ENCODE assay signal across 8 mouse cellular contexts in genomic region chr1:121430183-121430937, GRCm38 (mm10). TPM values are rescaled to one million over a fixed set of nuclear protein-coding genes. Genes with fewer than 3 reads are reported as not detected.
A peak's percentile ranks its signal among the peaks of the same experiment; 100 is the strongest.
DNase-seq lines count a peak whose midpoint lies in the region; ATAC-seq lines count a peak whose summit lies in the region.

No protein-coding gene starts in this region.

- no peak overlapping the region for H3K9ac ChIP-seq in kidney, embryonic 16.5 days (replicated peaks; ENCODE audit: low read length)
- 0 out of 2 replicates have a peak overlapping the region, but pooled peaks have one; percentile 15 for H3K9ac ChIP-seq in limb, embryonic 13.5 days
- H3K9ac ChIP-seq in stomach, embryonic 16.5 days (ENCODE audit: low read length), result no peak overlapping the region

- no peak for ATAC-seq in kidney, embryonic 16.5 days (ENCODE audit: low FRiP score, low TSS enrichment)
- no peak for ATAC-seq in limb, embryonic 13.5 days (ENCODE audit: low FRiP score, low read depth)
- no peak for ATAC-seq in stomach, embryonic 16.5 days (ENCODE audit: insufficient read depth, low FRiP score)

- no peaks in the 10 kb centered on the region for H3K36me3 ChIP-seq in kidney, embryonic 16.5 days (ENCODE audit: insufficient read depth, low read length)
- H3K36me3 ChIP-seq in limb, embryonic 13.5 days, result no peaks in the 10 kb centered on the region; the same call in 1 of the 2 replicates
- H3K36me3 ChIP-seq in stomach, embryonic 16.5 days (ENCODE audit: control insufficient read depth, insufficient read depth, low read length), result no peaks in the 10 kb centered on the region

- peaks cover 8% of the 10 kb centered on the region; the same call in 1 of the 2 replicates for H3K4me1 ChIP-seq in kidney, embryonic 16.5 days (ENCODE audit: insufficient read depth, low read length)
- peaks cover 13% of the 10 kb centered on the region for H3K4me1 ChIP-seq in limb, embryonic 13.5 days
- peaks cover 8% of the 10 kb centered on the region; the same call in 1 of the 2 replicates for H3K4me1 ChIP-seq in stomach, embryonic 16.5 days (ENCODE audit: control insufficient read depth, insufficient read depth, low read length)

- H3K4me2 ChIP-seq in kidney, embryonic 16.5 days (replicated peaks; ENCODE audit: low read depth, low read length), result peak overlapping the region; percentile 99
- peak overlapping the region; percentile 98 for H3K4me2 ChIP-seq in limb, embryonic 13.5 days (replicated peaks)
- peak overlapping the region; percentile 98 for H3K4me2 ChIP-seq in stomach, embryonic 16.5 days (ENCODE audit: low read depth, low read length)

- no peak overlapping the region for H3K27ac ChIP-seq in kidney, embryonic 16.5 days (ENCODE audit: low read length)
- H3K27ac ChIP-seq in limb, embryonic 13.5 days, result no peak overlapping the region
- H3K27ac ChIP-seq in stomach, embryonic 16.5 days (ENCODE audit: low read length), result no peak overlapping the region

- 21% methylated on average over 6 of the region's 6 CpGs for WGBS in kidney, embryonic 16.5 days
- WGBS in limb, embryonic 13.5 days, result 23% methylated on average over 6 of the region's 6 CpGs
- 17% methylated on average over 6 of the region's 6 CpGs for WGBS in stomach, embryonic 16.5 days

- no peak for DNase-seq in kidney, adult 18-20 months
- DNase-seq in cerebellum, adult 9-11 months, result peak; percentile 23
- DNase-seq in heart, adult 8-10 months (ENCODE audit: low spot score), result peak; percentile 24
- no peak for DNase-seq in kidney, adult 9 months
- no peak for DNase-seq in spleen, adult 18-20 months

- no peaks in the 10 kb centered on the region for H3K27me3 ChIP-seq in kidney, embryonic 16.5 days (ENCODE audit: insufficient read depth, low read length)
- H3K27me3 ChIP-seq in limb, embryonic 13.5 days, result no peaks in the 10 kb centered on the region
- H3K27me3 ChIP-seq in stomach, embryonic 16.5 days (ENCODE audit: control insufficient read depth, insufficient read depth, low read length), result no peaks in the 10 kb centered on the region

- H3K4me3 ChIP-seq in kidney, embryonic 16.5 days (ENCODE audit: low read length), result peak overlapping the region; percentile 93
- peak overlapping the region; percentile 90; the same call in 1 of the 2 replicates for H3K4me3 ChIP-seq in limb, embryonic 13.5 days
- peak overlapping the region; percentile 96 for H3K4me3 ChIP-seq in stomach, embryonic 16.5 days (replicated peaks; ENCODE audit: low read length)

- H3K9me3 ChIP-seq in kidney, embryonic 16.5 days (ENCODE audit: low read length), result no peaks in the 10 kb centered on the region
- no peaks in the 10 kb centered on the region for H3K9me3 ChIP-seq in limb, embryonic 13.5 days
- H3K9me3 ChIP-seq in stomach, embryonic 16.5 days (replicated peaks; ENCODE audit: control insufficient read depth, low read length), result no peaks in the 10 kb centered on the region

RNA-seq across cellular contexts. Expression of gene Ccdc93, which starts 0.5 kb away (rescaled TPM):
- polyA plus RNA-seq in kidney, embryonic 16.5 days (2015; fragmentation: Nextera tagmentation; extraction: Ambion mirVana), result 10.3 and 10.4 TPM in 2 replicates
- total RNA-seq in heart, adult 8-10 months (2022), result 10 to 100 TPM; 12.9 to 16.1 (median 14.4) TPM
- polyA plus RNA-seq in limb, embryonic 13.5 days (2015; fragmentation: Nextera tagmentation; extraction: Ambion mirVana), result 12.6 and 16.3 TPM in 2 replicates
- polyA plus RNA-seq in stomach, embryonic 16.5 days (2015; fragmentation: Nextera tagmentation; extraction: Ambion mirVana), result 11.2 and 12.6 TPM in 2 replicates

Comparison
In these comparisons a context has a peak if more than half of its experiments do, and no peak if none do; other contexts are left out.
1. DNase-seq: peak in cerebellum, adult 9-11 months (single experiment) and heart, adult 8-10 months (single experiment); none in kidney, adult 18-20 months (single experiment), kidney, adult 9 months (single experiment) and spleen, adult 18-20 months (0 of 2).
2. Peak in every context shown above with its lines, with median percentiles within 50 percentile points of each other: H3K4me2 ChIP-seq and H3K4me3 ChIP-seq.